Mouse (Mus musculus) right cerebral cortex, postnatal 36 days (tissue): ENCODE data around the gene Zfp109.
"Not testable (repeated sequence)": the region's sequence is repeated elsewhere in the genome, so short reads cannot be mapped to it uniquely, and the experiment has no call there.

Experiments used
- DNase-seq, 2 experiments: peaks; one replicate each; pipeline ENCODE4 v3.0.0; 2022; ENCODE audit warnings: low spot score in 2 of 2, mixed read lengths in 1 of 2

Zfp109 gene

GRCm38 (mm10) chr7:24237040-24237791 is at the start of gene Zfp109:
TSS of gene Zfp109 (minus strand) at chr7:24237560.
- DNase-seq = peak; percentile 71 to 75

GRCm38 (mm10) chr7:24286916-24287315 is 49.6 kb upstream of the Zfp109 start:
- DNase-seq = no peak

GRCm38 (mm10) chr7:24286090-24286489 is 48.7 kb upstream of the Zfp109 start:
- DNase-seq = no peak

DNA sequence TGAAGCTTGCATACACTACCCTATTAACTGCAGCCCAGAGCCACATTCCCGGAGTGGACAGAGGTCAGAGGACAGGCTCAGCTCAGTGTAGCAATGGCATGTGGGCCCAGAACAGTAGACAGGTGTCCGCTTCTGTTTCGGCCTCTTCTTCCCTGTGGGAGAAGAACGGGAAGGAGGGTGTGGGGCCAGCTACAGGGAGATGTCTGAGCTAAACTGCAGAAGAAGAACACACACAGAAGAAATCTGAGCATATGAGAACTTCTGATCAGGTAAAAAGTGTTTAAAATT is 43.4 kb upstream of the Zfp109 start:
- DNase-seq = no peak

- no peak for DNase-seq
Measured at GRCm38 (mm10) chr7:24280031-24280857, 42.9 kb upstream of the Zfp109 start.

DNA sequence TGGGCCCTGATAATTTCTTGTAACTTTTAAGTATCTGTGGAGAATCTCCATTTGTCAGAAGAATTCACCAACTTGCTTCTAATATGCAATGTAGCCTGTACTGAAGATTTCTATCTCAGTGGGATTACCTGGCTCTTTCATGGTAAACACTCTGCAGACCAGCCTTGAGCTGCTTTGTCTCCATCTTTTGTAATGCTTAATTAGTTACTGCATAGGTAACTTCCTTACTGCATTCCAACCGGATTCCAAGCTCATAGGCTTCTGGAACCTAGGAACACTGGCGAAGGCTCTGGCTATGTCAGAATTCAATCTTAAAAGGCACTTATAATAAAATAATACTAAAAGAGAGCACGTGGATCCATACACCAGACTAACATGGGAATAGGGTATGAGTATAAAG is 41.4 kb upstream of the Zfp109 start:
- DNase-seq = not testable (repeated sequence)

DNA sequence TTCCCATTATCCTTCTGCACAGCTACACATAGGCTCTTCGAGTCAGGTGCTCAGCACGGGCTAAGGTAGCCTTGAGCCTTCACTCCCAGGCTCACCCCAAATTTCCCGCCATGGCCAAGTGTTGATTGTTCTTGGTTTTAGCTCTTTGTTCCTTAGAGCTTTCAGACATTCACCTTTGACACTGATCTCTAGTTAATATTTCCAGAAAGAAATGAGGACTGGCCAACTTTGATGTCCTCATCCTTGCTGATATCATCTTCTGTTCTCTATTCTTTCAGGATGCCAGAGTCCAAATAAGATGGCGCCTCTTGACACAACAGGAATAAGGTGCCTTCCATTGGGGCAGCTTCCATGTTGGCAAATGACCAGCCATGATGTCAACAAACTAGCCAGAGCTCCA is 37.1 kb upstream of the Zfp109 start:
- DNase-seq = no peak

DNA sequence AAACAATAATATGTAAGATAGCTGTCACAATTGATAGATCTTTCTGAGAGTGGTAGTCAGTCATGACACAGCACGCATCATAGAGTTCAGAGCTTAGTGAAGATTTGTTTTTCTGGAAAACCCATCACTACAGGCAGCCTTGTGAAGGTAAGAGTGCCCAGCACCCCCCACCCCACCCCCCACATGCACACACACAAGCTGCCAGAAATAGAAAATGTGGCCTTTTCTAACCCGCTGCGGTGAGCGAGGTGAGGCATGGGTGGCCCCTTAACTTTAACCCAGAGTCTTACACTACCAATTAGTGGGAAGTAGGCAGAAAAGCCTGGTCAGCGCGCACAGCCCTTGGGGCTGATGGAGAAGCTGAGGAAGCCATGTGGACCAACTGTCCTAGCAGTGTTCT is 33.8 kb upstream of the Zfp109 start:
- no peak for DNase-seq

DNA sequence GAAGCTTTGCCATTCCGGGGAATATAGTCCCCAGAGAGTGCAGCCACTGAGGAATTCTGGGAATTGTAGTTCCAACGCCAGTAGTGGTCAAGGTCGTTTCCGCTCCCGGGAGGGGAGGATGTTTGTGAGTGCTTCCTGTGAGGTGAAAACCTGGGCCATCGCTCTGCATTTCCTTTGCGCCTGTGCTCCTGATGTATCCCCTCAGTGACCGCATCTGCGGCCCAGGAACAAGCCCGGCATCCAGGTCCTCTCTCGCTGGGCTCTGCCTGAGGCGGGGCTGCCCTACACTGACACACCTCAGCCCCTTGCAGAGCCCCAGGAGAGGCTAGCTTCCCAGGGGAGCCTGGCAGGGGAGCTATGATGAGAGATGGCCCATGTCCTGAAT is 32.9 kb upstream of the Zfp109 start, which contains the start of gene Zfp93:
Gene Zfp93, plus strand, starts transcription at position 133 of the 385 bp plus-strand sequence.
- DNase-seq = peak; percentile 80 to 89

GRCm38 (mm10) chr7:24269667-24270287 is 32.4 kb upstream of the Zfp109 start:
- no peak for DNase-seq

- no peak for DNase-seq
Measured at GRCm38 (mm10) chr7:24269256-24269655, 31.9 kb upstream of the Zfp109 start.

- no peak for DNase-seq
Measured at GRCm38 (mm10) chr7:24268176-24269155, 31.1 kb upstream of the Zfp109 start.

DNA sequence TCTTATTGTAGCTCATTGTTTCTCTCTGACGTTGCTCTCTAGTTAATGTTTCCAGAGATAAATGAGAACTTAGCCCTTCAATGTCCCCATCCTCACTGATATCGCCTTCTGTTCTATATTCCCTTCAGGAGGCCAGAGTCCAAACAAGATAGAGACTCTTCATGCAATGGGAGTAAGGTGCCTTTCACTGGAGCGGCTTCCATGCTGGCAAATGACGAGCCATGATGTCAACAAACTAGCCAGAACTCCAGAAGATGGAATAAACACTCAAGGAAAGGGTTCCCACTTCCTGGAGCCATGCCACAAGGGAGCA is 22.6 kb upstream of the Zfp109 start:
- no peak for DNase-seq

DNA sequence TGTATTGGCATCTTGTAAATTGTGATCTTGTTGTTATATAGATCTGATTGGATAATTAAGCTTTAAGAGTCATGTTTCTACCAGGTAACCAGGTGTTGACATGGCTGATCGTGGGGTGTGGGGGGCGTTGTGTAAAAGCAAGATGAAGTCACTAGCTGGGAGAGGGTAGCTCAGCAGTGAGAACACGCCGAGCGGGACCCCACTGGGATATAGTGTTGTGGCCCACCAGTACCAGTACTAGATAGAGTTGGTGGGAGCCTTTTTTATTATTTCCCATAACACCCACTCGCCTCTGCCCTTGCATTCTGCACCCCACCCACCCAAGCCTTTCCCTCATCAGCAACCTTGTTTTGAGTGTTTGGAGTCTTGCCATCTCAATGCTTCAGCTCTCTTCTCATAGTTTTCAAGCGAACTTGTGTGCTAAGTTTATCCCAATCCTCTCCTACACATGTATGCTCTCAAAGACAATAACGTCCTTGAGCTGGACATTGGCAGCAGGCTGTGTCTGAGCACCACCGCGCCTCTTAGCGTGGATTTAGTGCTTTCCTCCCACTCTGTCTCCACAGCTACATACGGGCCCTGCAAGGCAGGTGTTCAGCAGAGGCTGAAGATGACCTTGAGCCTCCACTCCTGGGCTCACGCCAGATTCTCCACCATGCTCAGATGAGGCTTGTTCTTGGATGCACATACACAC is 22.1 kb upstream of the Zfp109 start:
- no peak for DNase-seq

- peak; percentile 85 to 92 for DNase-seq
Measured at GRCm38 (mm10) chr7:24254633-24255474, 17.5 kb upstream of the Zfp109 start, which contains the start of gene Zfp108. TSS of gene Zfp108 (plus strand) at chr7:24254794.

DNA sequence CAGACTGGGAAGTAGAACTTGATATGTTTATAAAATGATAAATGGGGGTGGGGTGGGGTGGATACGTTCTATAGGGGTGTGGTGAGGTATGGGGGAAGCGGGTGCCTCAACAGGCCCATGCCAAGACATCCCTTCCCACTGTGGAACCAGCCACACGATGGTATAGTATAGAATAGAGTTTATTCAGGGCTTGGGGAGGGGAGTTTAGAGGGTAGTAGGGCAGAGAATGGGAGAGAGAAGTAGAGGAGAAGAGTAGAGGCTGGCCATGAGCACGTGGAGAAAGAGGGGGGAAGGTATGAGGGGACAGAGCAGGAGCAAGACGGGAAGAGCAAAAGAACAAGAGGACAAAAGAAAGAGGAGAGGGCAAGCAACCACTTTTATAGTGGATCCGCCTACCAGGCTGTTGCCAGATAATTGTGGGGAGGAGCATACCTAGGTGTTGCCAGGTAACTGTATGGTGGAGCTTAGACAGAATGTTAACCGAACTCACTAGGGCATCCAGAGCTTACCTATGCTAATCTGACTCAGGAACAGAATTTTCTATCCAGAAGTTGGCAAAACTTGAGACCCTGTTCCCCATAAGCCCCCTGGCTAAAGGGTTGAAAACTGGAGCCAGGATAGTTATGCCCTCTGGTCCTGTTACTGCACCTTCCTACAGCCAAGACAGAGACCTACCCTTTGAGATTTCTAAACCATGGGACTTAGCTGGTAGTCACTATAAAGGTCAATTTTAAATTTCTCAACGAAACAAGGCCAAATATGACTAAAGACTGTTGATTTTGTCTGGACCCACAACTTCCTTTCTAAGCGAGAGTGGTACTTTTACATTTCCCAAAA is 16.6 kb upstream of the Zfp109 start:
- no peak for DNase-seq

GRCm38 (mm10) chr7:24211343-24211742 is 26.0 kb downstream of the Zfp109 start, which contains the start of gene Zfp111:
TSS of gene Zfp111 (minus strand) at chr7:24211443.
- DNase-seq = no peak

- no peak for DNase-seq
Measured at GRCm38 (mm10) chr7:24210296-24210695, 27.1 kb downstream of the Zfp109 start.

- DNase-seq = no peak
Measured at GRCm38 (mm10) chr7:24208282-24208886, 29.0 kb downstream of the Zfp109 start.
